In the genomic region with DNA sequence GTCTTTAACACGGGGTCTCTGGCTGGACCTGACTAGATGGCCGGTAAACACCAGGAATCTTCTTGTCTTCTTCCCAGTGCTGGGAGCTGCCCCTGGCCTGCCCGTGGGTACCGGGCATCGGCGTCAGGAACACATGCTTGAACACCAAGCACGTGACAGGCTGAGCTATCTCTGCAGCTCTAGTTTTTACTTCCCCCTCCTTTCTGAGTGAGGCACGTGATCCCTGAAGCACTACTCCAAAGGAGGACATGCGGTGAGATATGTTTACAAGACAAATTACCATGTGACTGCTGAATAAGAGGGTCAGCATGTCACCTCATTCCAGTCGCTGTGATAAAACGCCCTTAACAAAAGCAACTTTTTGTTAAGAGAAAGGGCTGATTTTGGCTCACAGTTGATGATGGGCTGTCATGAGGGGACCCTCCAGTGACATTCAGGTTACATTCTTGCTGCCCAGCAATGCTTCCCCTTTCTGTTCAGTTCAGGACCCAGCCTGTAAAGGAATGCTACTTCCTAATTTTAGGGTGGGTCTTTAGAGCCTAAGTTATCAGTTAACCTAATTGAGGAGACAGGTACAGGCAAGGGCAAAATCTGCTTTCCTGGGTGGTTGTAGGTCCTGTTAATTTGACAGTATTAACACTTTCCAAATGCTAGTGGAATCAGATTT, we compare ENCODE assay signal across 9 mouse cellular contexts.
DNase-seq lines count a peak whose midpoint lies in the region; ATAC-seq and TF ChIP-seq lines count a peak whose summit lies in the region.
"Had no signal": no experiment of that assay in that cellular context is flagged by ENCODE, and none has a peak within 500 bp of the region (broad histone marks: within the 10 kb centered on the region; RNA-seq: fewer than 3 reads in every experiment).

No protein-coding gene starts in this region.

- H3K27ac ChIP-seq in liver, embryonic 12.5 days, result no peak overlapping the region
- H3K27ac ChIP-seq in neural tube, embryonic 14.5 days (ENCODE audit: low read depth, low read length), result no peak overlapping the region
- no peak overlapping the region for H3K27ac ChIP-seq in midbrain, postnatal 0 days (ENCODE audit: low read depth, low read length)

- peak; percentile 42; the same call in 1 of the 2 replicates for ATAC-seq in liver, embryonic 12.5 days
- ATAC-seq in neural tube, embryonic 14.5 days (ENCODE audit: low read depth), result 0 out of 2 replicates have a peak, but pooled peaks have one; percentile 51
- no peak for ATAC-seq in midbrain, postnatal 0 days (ENCODE audit: low FRiP score)

- no peaks in the 10 kb centered on the region for H3K27me3 ChIP-seq in liver, embryonic 12.5 days (replicated peaks)
- H3K27me3 ChIP-seq in neural tube, embryonic 14.5 days (ENCODE audit: control insufficient read depth, insufficient read depth, low read length), result no peaks in the 10 kb centered on the region
- H3K27me3 ChIP-seq in midbrain, postnatal 0 days (ENCODE audit: insufficient read depth, low read length), result no peaks in the 10 kb centered on the region
- H3K27me3 ChIP-seq: embryonic facial prominence, embryonic 13.5 days had no signal

- no peak for TF ChIP-seq CTCF in midbrain, postnatal 0 days (IDR thresholded peaks at IDR 0.05)

- H3K4me2 ChIP-seq in liver, embryonic 12.5 days, result no peak overlapping the region
- no peak overlapping the region for H3K4me2 ChIP-seq in neural tube, embryonic 14.5 days (ENCODE audit: low read depth, low read length)
- H3K4me2 ChIP-seq in midbrain, postnatal 0 days (ENCODE audit: low read depth, low read length, poor library complexity, severe bottlenecking), result no peak overlapping the region
- H3K4me2 ChIP-seq: embryonic facial prominence, embryonic 13.5 days had no signal

- peak; percentile 2 to 5 for DNase-seq in adrenal gland, postnatal 36 days
- no peak for DNase-seq in adrenal gland, postnatal 25 days
- DNase-seq in c-Kit-positive CD71-positive TER-119-negative erythroid progenitor cells, embryonic 14.5 days (ENCODE audit: low read depth), result peak; percentile 23
- no peak for DNase-seq in urinary bladder, postnatal 14 days (ENCODE audit: low spot score)
- DNase-seq in cerebellum, postnatal 25 days, result no peak
- no peak for DNase-seq in midbrain, postnatal 0 days (ENCODE audit: low spot score)

- peaks cover 21% of the 10 kb centered on the region for H3K4me1 ChIP-seq in liver, embryonic 12.5 days
- no peaks in the 10 kb centered on the region for H3K4me1 ChIP-seq in neural tube, embryonic 14.5 days (ENCODE audit: control insufficient read depth, insufficient read depth, low read length)
- no peaks in the 10 kb centered on the region for H3K4me1 ChIP-seq in midbrain, postnatal 0 days (ENCODE audit: insufficient read depth, low read length)

- H3K36me3 ChIP-seq in liver, embryonic 12.5 days, result peaks cover 4% of the 10 kb centered on the region; the same call in 1 of the 2 replicates
- H3K36me3 ChIP-seq in neural tube, embryonic 14.5 days (ENCODE audit: control insufficient read depth, insufficient read depth, low read length), result no peaks in the 10 kb centered on the region
- no peaks in the 10 kb centered on the region for H3K36me3 ChIP-seq in midbrain, postnatal 0 days (ENCODE audit: insufficient read depth, low read length)

- 30% methylated on average over 11 of the region's 11 CpGs for WGBS in liver, embryonic 12.5 days (ENCODE audit: insufficient replicate concordance)
- WGBS in neural tube, embryonic 14.5 days, result 37% methylated on average over 11 of the region's 11 CpGs
- 59% methylated on average over 11 of the region's 11 CpGs for WGBS in midbrain, postnatal 0 days

- H3K9ac ChIP-seq in liver, embryonic 12.5 days, result no peak overlapping the region
- no peak overlapping the region for H3K9ac ChIP-seq in neural tube, embryonic 14.5 days (replicated peaks; ENCODE audit: low read depth, low read length)
- H3K9ac ChIP-seq in midbrain, postnatal 0 days (replicated peaks; ENCODE audit: low read length, poor library complexity, severe bottlenecking), result no peak overlapping the region
- H3K9ac ChIP-seq: embryonic facial prominence, embryonic 13.5 days had no signal

- no peaks in the 10 kb centered on the region for H3K9me3 ChIP-seq in liver, embryonic 12.5 days (replicated peaks)
- no peaks in the 10 kb centered on the region for H3K9me3 ChIP-seq in neural tube, embryonic 14.5 days (ENCODE audit: control insufficient read depth, low read length)
- H3K9me3 ChIP-seq in midbrain, postnatal 0 days (ENCODE audit: low read length), result no peaks in the 10 kb centered on the region
- H3K9me3 ChIP-seq: embryonic facial prominence, embryonic 13.5 days had no signal

- no peak overlapping the region for H3K4me3 ChIP-seq in liver, embryonic 12.5 days
- H3K4me3 ChIP-seq in neural tube, embryonic 14.5 days (ENCODE audit: low read depth, low read length), result no peak overlapping the region
- H3K4me3 ChIP-seq in midbrain, postnatal 0 days (ENCODE audit: low read depth, low read length), result no peak overlapping the region
- H3K4me3 ChIP-seq: embryonic facial prominence, embryonic 13.5 days had no signal

Comparison
In these comparisons a context has a peak if more than half of its experiments do, and no peak if none do; other contexts are left out.
1. DNase-seq: peak in adrenal gland, postnatal 36 days (2 of 2) and c-Kit-positive CD71-positive TER-119-negative erythroid progenitor cells, embryonic 14.5 days (single experiment); none in adrenal gland, postnatal 25 days (single experiment), urinary bladder, postnatal 14 days (single experiment), cerebellum, postnatal 25 days (0 of 2) and midbrain, postnatal 0 days (single experiment).